Mouse (Mus musculus): ENCODE measurements at regions not wholly inside any gene's neighbourhood (a gene's known extent, or its start where the extent isn't known, plus 50 kb on each side); places are given as distances from the start of the nearest gene placed in this dataset.

DNA sequence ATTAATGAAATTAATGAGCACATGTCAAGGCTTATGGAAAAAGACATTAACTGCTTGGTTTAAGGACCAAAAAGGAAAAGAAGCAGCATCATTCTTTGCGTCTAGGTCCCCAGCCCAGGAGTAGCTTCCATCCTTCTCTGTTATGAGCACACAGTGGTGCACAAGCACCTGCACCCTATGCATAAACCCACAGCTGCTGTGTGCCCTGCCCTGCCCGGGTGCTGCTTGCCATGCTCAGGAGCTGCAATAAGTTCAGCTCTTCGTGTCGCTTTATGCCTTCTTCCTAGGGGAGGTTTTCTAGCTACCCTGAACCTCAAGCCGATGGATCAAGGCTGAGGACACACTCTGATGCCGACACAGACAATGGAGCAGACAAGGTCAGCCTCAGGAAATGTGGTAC is 194.8 kb downstream of the Dad1 start:
- H3K27me3 ChIP-seq (replicated peaks), result no peaks in the 10 kb centered on the region
- no peak for DNase-seq (ENCODE audit: extremely low read depth)
- H3K9ac ChIP-seq (ENCODE audit: insufficient read depth, low read depth), result no peak overlapping the region
- no peaks in the 10 kb centered on the region for H3K36me3 ChIP-seq (replicated peaks in 1 of 2; ENCODE audit: control insufficient read depth in 1 of 2, insufficient read depth in 1 of 2, low read length in 1 of 2)
- no peak overlapping the region for H3K27ac ChIP-seq (ENCODE audit: insufficient read depth, low read depth)
- H3K4me2 ChIP-seq (ENCODE audit: insufficient read depth, low read depth, poor library complexity, severe bottlenecking), result no peak overlapping the region
- in situ Hi-C loops (cut with MboI; ENCODE audit: low pct_ligation_motif_present, low pct_unique_long_range_greater_than_20kb, low sequenced_read_pairs), result loop anchor here (10.0 to 25.0 kb wide), 4 partner anchors 174 to 578 kb away; partner anchors contain the start of genes Cdh24, Gm17606, Haus4 and Slc7a7
- H3K79me2 ChIP-seq (replicated peaks; ENCODE audit: control insufficient read depth, extremely low read depth, insufficient read depth, poor library complexity, severe bottlenecking), result no peaks in the 10 kb centered on the region
- H3K9me3 ChIP-seq (replicated peaks; ENCODE audit: low read length), result no peaks in the 10 kb centered on the region
- H3K4me1 ChIP-seq (ENCODE audit: control insufficient read depth in 1 of 2, insufficient read depth in 2 of 2), result peaks cover 0 to 11% of the 10 kb centered on the region in 2 experiments; a peak in 2 of 4 replicates
- dilution Hi-C loops (cut with MboI; ENCODE audit: extremely low pct_ligation_motif_present, extremely low pct_unique_long_range_greater_than_20kb, low sequenced_read_pairs), result no loop called here
- TF ChIP-seq CHD1 (IDR thresholded peaks at IDR 0.05; ENCODE audit: low read depth, low read length) (no peak), MEF2A (IDR thresholded peaks at IDR 0.05; ENCODE audit: borderline replicate concordance, low read depth, low read length) (no peak), HCFC1 (IDR thresholded peaks at IDR 0.05; ENCODE audit: low read depth, low read length) (no peak), JUND (conservative IDR thresholded peaks at IDR 0.05; ENCODE audit: low read depth, low read length) (no peak), RCOR1 (conservative IDR thresholded peaks at IDR 0.05; ENCODE audit: low read depth, low read length) (no peak), ZNF384 (IDR thresholded peaks at IDR 0.05; ENCODE audit: low read depth, low read length) (no peak), UBTF (IDR thresholded peaks at IDR 0.05; ENCODE audit: low read depth, low read length) (no peak), USF1 (IDR thresholded peaks at IDR 0.05; ENCODE audit: low read depth, low read length) (no peak)
- H3K4me3 ChIP-seq (replicated peaks in 1 of 3; ENCODE audit: low read depth in 2 of 3, low read length in 2 of 3, poor library complexity in 1 of 3), result no peak overlapping the region

DNA sequence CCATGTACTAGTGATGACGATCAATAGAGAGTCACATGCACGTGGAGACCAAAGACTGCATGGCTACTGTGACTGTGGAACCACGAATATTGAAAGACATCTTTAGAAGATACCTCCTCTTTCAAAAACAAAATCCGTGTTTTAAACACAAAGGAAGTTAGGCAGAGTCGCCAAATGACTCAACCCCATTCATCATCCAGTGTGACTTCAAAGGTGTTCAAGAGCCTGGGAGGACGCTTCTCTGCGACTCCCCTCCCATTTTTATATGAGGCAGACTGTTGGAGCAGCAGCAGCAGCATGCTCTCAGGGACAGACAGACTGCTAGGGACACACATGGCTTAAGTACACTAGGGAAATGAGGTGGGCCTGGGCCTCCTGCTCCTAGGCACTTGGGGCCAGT is 197.2 kb downstream of the Dad1 start:
- DNase-seq (ENCODE audit: extremely low read depth), result no peak
- dilution Hi-C loops (cut with MboI; ENCODE audit: extremely low pct_ligation_motif_present, extremely low pct_unique_long_range_greater_than_20kb, low sequenced_read_pairs), result no loop called here

DNA sequence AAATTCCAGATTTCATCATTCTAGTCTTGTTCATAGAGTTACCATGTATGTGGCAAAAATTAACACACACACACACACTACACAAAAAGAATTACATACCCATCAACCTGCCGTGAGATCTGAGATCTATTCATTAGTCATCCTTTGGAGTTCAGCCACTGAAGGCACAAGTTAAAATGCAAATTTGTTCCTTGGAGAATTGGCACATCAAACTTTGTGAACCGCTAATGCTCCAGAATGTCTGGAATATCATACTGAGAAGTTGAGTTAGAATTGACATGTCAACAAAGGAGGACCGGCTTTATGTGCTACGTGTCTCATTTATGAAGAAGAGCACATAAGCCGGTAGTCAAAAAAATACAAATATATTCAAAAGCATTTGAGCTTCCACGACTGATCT is 198.5 kb downstream of the Dad1 start:
- H3K9me3 ChIP-seq (replicated peaks; ENCODE audit: low read length), result no peaks in the 10 kb centered on the region
- no peaks in the 10 kb centered on the region for H3K36me3 ChIP-seq (replicated peaks in 1 of 2; ENCODE audit: control insufficient read depth in 1 of 2, insufficient read depth in 1 of 2, low read length in 1 of 2)
- no peak overlapping the region for H3K4me3 ChIP-seq (replicated peaks in 1 of 3; ENCODE audit: low read depth in 2 of 3, low read length in 2 of 3, poor library complexity in 1 of 3)
- TF ChIP-seq HCFC1 (IDR thresholded peaks at IDR 0.05; ENCODE audit: low read depth, low read length) (no peak), CTCF (conservative IDR thresholded peaks at IDR 0.05 in 1 of 2, IDR thresholded peaks at IDR 0.05 in 1 of 2; ENCODE audit: low read depth in 2 of 2, low read length in 2 of 2) (no peak), ZC3H11A (IDR thresholded peaks at IDR 0.05; ENCODE audit: low read depth, low read length) (no peak), KAT2A (IDR thresholded peaks at IDR 0.05; ENCODE audit: insufficient replicate concordance, low read length) (no peak), BHLHE40 (IDR thresholded peaks at IDR 0.05; ENCODE audit: low read depth, low read length) (no peak), UBTF (IDR thresholded peaks at IDR 0.05; ENCODE audit: low read depth, low read length) (no peak), MYC (IDR thresholded peaks at IDR 0.05; ENCODE audit: low read depth, low read length) (no peak), MAZ (IDR thresholded peaks at IDR 0.05; ENCODE audit: low read depth, low read length) (no peak), ZNF384 (IDR thresholded peaks at IDR 0.05; ENCODE audit: low read depth, low read length) (no peak), ZKSCAN1 (IDR thresholded peaks at IDR 0.05; ENCODE audit: borderline replicate concordance, low read depth, low read length) (no peak), E2F4 (IDR thresholded peaks at IDR 0.05; ENCODE audit: insufficient replicate concordance, low read depth, low read length) (no peak)
- no peaks in the 10 kb centered on the region for H3K79me2 ChIP-seq (replicated peaks; ENCODE audit: control insufficient read depth, extremely low read depth, insufficient read depth, poor library complexity, severe bottlenecking)
- H3K9ac ChIP-seq (ENCODE audit: insufficient read depth, low read depth), result no peak overlapping the region
- DNase-seq (ENCODE audit: extremely low read depth), result no peak
- no peak overlapping the region for H3K4me2 ChIP-seq (ENCODE audit: insufficient read depth, low read depth, poor library complexity, severe bottlenecking)
- in situ Hi-C loops (cut with MboI; ENCODE audit: low pct_ligation_motif_present, low pct_unique_long_range_greater_than_20kb, low sequenced_read_pairs) (loop anchor here (10.0 to 25.0 kb wide), 4 partner anchors 171 to 582 kb away; partner anchors contain the start of genes Cdh24, Gm17606, Haus4 and Slc7a7), dilution Hi-C loops (cut with MboI; ENCODE audit: extremely low pct_ligation_motif_present, extremely low pct_unique_long_range_greater_than_20kb, low sequenced_read_pairs) (no loop called here)
- H3K27ac ChIP-seq (ENCODE audit: insufficient read depth, low read depth), result no peak overlapping the region
- no peaks in the 10 kb centered on the region for H3K27me3 ChIP-seq (replicated peaks)
- H3K4me1 ChIP-seq (ENCODE audit: control insufficient read depth in 1 of 2, insufficient read depth in 2 of 2), result peaks cover 0 to 6% of the 10 kb centered on the region in 2 experiments; a peak in 2 of 4 replicates

More for the DNA sequence above, 197.2 kb downstream of the Dad1 start:
- H3K27me3 ChIP-seq (replicated peaks), result no peaks in the 10 kb centered on the region
- no peak overlapping the region for H3K4me3 ChIP-seq (replicated peaks in 1 of 3; ENCODE audit: low read depth in 2 of 3, low read length in 2 of 3, poor library complexity in 1 of 3)
- no peaks in the 10 kb centered on the region for H3K36me3 ChIP-seq (replicated peaks in 1 of 2; ENCODE audit: control insufficient read depth in 1 of 2, insufficient read depth in 1 of 2, low read length in 1 of 2)
- peaks cover 0 to 6% of the 10 kb centered on the region in 2 experiments; a peak in 2 of 4 replicates for H3K4me1 ChIP-seq (ENCODE audit: control insufficient read depth in 1 of 2, insufficient read depth in 2 of 2)
- no peaks in the 10 kb centered on the region for H3K79me2 ChIP-seq (replicated peaks; ENCODE audit: control insufficient read depth, extremely low read depth, insufficient read depth, poor library complexity, severe bottlenecking)
- no peaks in the 10 kb centered on the region for H3K9me3 ChIP-seq (replicated peaks; ENCODE audit: low read length)
- in situ Hi-C loops (cut with MboI; ENCODE audit: low pct_ligation_motif_present, low pct_unique_long_range_greater_than_20kb, low sequenced_read_pairs), result loop anchor here (10.0 to 25.0 kb wide), 4 partner anchors 172 to 581 kb away; partner anchors contain the start of genes Cdh24, Gm17606, Haus4 and Slc7a7
- no peak overlapping the region for H3K9ac ChIP-seq (ENCODE audit: insufficient read depth, low read depth)
- TF ChIP-seq E2F4 (IDR thresholded peaks at IDR 0.05; ENCODE audit: insufficient replicate concordance, low read depth, low read length) (no peak), EP300 (IDR thresholded peaks at IDR 0.05; ENCODE audit: low read length) (no peak), POLR2A (IDR thresholded peaks at IDR 0.05; ENCODE audit: low read depth, low read length) (no peak), KAT2A (IDR thresholded peaks at IDR 0.05; ENCODE audit: insufficient replicate concordance, low read length) (no peak)
- no peak overlapping the region for H3K27ac ChIP-seq (ENCODE audit: insufficient read depth, low read depth)
- H3K4me2 ChIP-seq (ENCODE audit: insufficient read depth, low read depth, poor library complexity, severe bottlenecking), result no peak overlapping the region
